Mouse (Mus musculus): Measurements from ENCODE around the gene Usp48.

DNA sequence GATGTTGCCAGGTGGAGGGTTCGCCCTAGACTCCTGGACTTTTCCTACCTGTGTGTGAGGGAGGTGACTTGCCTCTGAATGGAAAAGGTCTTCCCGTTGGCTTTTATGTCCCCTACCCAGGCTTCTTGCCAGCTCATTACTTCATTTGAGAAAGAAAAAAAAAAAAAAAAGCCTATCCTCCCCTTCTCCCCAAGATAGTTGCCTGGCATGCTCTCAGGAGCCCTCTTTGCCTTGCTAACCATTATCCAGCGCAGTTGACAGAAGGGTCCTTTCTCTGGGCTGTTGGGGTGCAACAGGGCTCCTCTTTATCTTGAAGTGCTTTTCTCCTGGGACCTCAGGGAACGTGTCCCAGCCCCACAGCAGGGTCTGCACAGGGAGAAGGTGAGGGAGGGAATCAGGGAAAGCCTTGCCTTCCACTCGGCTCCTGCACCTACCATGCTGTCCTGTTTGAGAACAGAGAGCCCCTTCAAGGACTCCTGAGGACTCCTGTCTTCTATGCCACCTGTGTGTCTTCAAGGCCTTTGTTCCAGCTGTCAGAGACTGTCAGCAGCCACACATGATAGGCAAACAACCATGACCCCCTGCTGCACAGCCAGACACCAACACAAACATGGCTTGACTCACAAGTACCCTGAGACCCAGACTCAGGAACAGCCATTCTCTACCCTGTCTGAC is 72.9 kb downstream of the Usp48 start:
- no peak for TF ChIP-seq CTCF (IDR thresholded peaks at IDR 0.05; ENCODE audit: low read depth)
- TF ChIP-seq EP300 (IDR thresholded peaks at IDR 0.05; ENCODE audit: low read depth), result no peak

Measured in liver, embryonic 14.5 days (tissue).